In the genomic region with DNA sequence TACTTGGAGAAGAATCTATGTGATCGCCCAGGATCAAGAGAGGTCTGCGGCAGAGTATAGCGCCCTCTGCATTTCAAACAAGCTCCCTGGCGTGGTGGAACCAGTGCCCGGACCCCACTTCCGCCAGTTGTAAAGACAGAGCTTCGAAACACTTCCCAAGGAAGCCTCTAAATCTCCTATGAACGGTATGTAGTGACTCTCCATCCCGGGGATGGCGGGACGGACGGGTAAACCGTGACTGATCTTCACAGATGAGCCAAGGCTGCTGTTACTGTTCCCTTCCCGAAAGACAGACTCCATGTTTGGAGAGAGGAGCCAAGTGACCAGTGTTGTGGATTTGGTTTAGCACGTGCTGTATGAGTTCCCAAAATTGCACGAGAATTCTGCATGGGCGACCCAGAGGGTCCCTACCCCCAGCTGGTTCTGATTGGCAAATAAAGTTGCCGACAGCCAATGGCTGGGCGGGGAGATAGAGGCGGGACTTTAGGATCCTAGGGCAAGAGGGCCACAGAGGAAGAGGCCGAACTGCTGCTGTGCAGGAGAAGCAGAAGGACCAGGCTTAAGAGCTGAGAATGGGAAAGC, we compare ENCODE assay signal across 8 mouse cellular contexts. TPM values are rescaled to one million over a fixed set of nuclear protein-coding genes. Genes with fewer than 3 reads are reported as not detected.
A peak's percentile ranks its signal among the peaks of the same experiment; 100 is the strongest.
DNase-seq lines count a peak whose midpoint lies in the region; ATAC-seq and TF ChIP-seq lines count a peak whose summit lies in the region.

No protein-coding gene starts in this region.

- peak overlapping the region; percentile 7; the same call in 1 of the 2 replicates for H3K9ac ChIP-seq in hindbrain, embryonic 15.5 days
- H3K9ac ChIP-seq in liver, embryonic 11.5 days (ENCODE audit: low read depth, low read length), result peak overlapping the region; percentile 50
- peak overlapping the region; percentile 42; the same call in 1 of the 2 replicates for H3K9ac ChIP-seq in midbrain, postnatal 0 days (replicated peaks; ENCODE audit: low read length, poor library complexity, severe bottlenecking)

- peaks cover 4% of the 10 kb centered on the region; the same call in 1 of the 2 replicates for H3K4me1 ChIP-seq in hindbrain, embryonic 15.5 days (replicated peaks)
- no peaks in the 10 kb centered on the region for H3K4me1 ChIP-seq in liver, embryonic 11.5 days (replicated peaks; ENCODE audit: control insufficient read depth, insufficient read depth, low read length)
- H3K4me1 ChIP-seq in midbrain, postnatal 0 days (ENCODE audit: insufficient read depth, low read length), result no peaks in the 10 kb centered on the region

- H3K27me3 ChIP-seq in hindbrain, embryonic 15.5 days, result no peaks in the 10 kb centered on the region
- H3K27me3 ChIP-seq in liver, embryonic 11.5 days (replicated peaks; ENCODE audit: control insufficient read depth, insufficient read depth, low read length), result no peaks in the 10 kb centered on the region
- H3K27me3 ChIP-seq in midbrain, postnatal 0 days (ENCODE audit: insufficient read depth, low read length), result no peaks in the 10 kb centered on the region

- H3K4me3 ChIP-seq in hindbrain, embryonic 15.5 days, result peak overlapping the region; percentile 25
- peak overlapping the region; percentile 45 for H3K4me3 ChIP-seq in liver, embryonic 11.5 days (ENCODE audit: low read depth, low read length)
- H3K4me3 ChIP-seq in midbrain, postnatal 0 days (ENCODE audit: low read depth, low read length), result peak overlapping the region; percentile 23

- peak; percentile 20 for DNase-seq in layer of hippocampus, adult 9-11 months
- DNase-seq in layer of hippocampus, adult 11-12 months (ENCODE audit: low spot score), result no peak
- DNase-seq in cerebellum, adult 9-10 months, result peak; percentile 25
- peak; percentile 58 for DNase-seq in forelimb bud, embryonic 11.5 days (ENCODE audit: low read depth, low spot score)
- peak; percentile 58 for DNase-seq in liver, embryonic 11.5 days (ENCODE audit: low spot score)
- peak; percentile 55 for DNase-seq in midbrain, postnatal 0 days (ENCODE audit: low spot score)
- DNase-seq in thymus, postnatal 36 days, result peak; percentile 28 to 29

- peak overlapping the region; percentile 56 for H3K4me2 ChIP-seq in hindbrain, embryonic 15.5 days
- peak overlapping the region; percentile 76 for H3K4me2 ChIP-seq in liver, embryonic 11.5 days
- peak overlapping the region; percentile 51 for H3K4me2 ChIP-seq in midbrain, postnatal 0 days (ENCODE audit: low read depth, low read length, poor library complexity, severe bottlenecking)

- 0 out of 2 replicates have a peak, but pooled peaks have one; percentile 61 for ATAC-seq in hindbrain, embryonic 15.5 days (ENCODE audit: low FRiP score, low read depth)
- peak; percentile 80 for ATAC-seq in liver, embryonic 11.5 days (replicated peaks; ENCODE audit: low FRiP score)
- ATAC-seq in midbrain, postnatal 0 days (ENCODE audit: low FRiP score), result peak; percentile 61

- WGBS in hindbrain, embryonic 15.5 days, result 7% methylated on average over 21 of the region's 21 CpGs
- 6% methylated on average over 21 of the region's 21 CpGs for WGBS in liver, embryonic 11.5 days
- WGBS in midbrain, postnatal 0 days, result 8% methylated on average over 21 of the region's 21 CpGs

- no peak overlapping the region for H3K27ac ChIP-seq in hindbrain, embryonic 15.5 days (replicated peaks)
- H3K27ac ChIP-seq in liver, embryonic 11.5 days (ENCODE audit: low read depth, low read length), result no peak overlapping the region
- no peak overlapping the region for H3K27ac ChIP-seq in midbrain, postnatal 0 days (ENCODE audit: low read depth, low read length)

- peaks cover 6% of the 10 kb centered on the region for H3K36me3 ChIP-seq in hindbrain, embryonic 15.5 days
- no peaks in the 10 kb centered on the region for H3K36me3 ChIP-seq in liver, embryonic 11.5 days (ENCODE audit: control insufficient read depth, insufficient read depth, low read length)
- H3K36me3 ChIP-seq in midbrain, postnatal 0 days (ENCODE audit: insufficient read depth, low read length), result peaks cover 4% of the 10 kb centered on the region; the same call in 1 of the 2 replicates

- TF ChIP-seq CTCF in midbrain, postnatal 0 days (IDR thresholded peaks at IDR 0.05), result peak; percentile 61

- H3K9me3 ChIP-seq in hindbrain, embryonic 15.5 days, result peaks cover 4% of the 10 kb centered on the region; the same call in 1 of the 2 replicates
- peaks cover 3% of the 10 kb centered on the region for H3K9me3 ChIP-seq in liver, embryonic 11.5 days (ENCODE audit: control insufficient read depth, low read length)
- peaks cover 5% of the 10 kb centered on the region; the same call in 1 of the 2 replicates for H3K9me3 ChIP-seq in midbrain, postnatal 0 days (ENCODE audit: low read length)

RNA-seq across cellular contexts. Expression of a gene that starts 48.7 kb away (rescaled TPM):
- polyA plus RNA-seq in hindbrain, embryonic 15.5 days (2015; fragmentation: Nextera tagmentation; extraction: Ambion mirVana), result 17.9 and 20.0 TPM in 2 replicates
- polyA plus RNA-seq in liver, embryonic 11.5 days (2014; fragmentation: Nextera tagmentation; extraction: Ambion mirVana), result 15.3 and 16.1 TPM in 2 replicates
- 8.0 and 11.5 TPM in 2 replicates for total RNA-seq in midbrain, postnatal 0 days (2014; rRNA removed)
- 21.9 and 22.2 TPM in 2 replicates for polyA plus RNA-seq in midbrain, postnatal 0 days (2015; fragmentation: Nextera tagmentation; extraction: Ambion mirVana)

RNA-seq across cellular contexts. Expression of a gene that starts 54.2 kb away (rescaled TPM):
- polyA plus RNA-seq in hindbrain, embryonic 15.5 days (2015; fragmentation: Nextera tagmentation; extraction: Ambion mirVana), result 28.3 and 30.6 TPM in 2 replicates
- 2.6 and 3.9 TPM in 2 replicates for polyA plus RNA-seq in liver, embryonic 11.5 days (2014; fragmentation: Nextera tagmentation; extraction: Ambion mirVana)
- total RNA-seq in midbrain, postnatal 0 days (2014; rRNA removed), result 136 and 159 TPM in 2 replicates
- polyA plus RNA-seq in midbrain, postnatal 0 days (2015; fragmentation: Nextera tagmentation; extraction: Ambion mirVana), result 21.7 and 23.7 TPM in 2 replicates
